Mouse (Mus musculus): Measurements from ENCODE around the gene Fnip1. TPM values are rescaled to one million over a fixed set of nuclear protein-coding genes. Genes with fewer than 3 reads are reported as not detected.
A peak's percentile ranks its signal among the peaks of the same experiment; 100 is the strongest.
"Not testable (repeated sequence)": the region's sequence is repeated elsewhere in the genome, so short reads cannot be mapped to it uniquely, and the experiment has no call there.

The Fnip1 gene
- total RNA-seq (2018; cell fraction: chromatin; rRNA removed) = 100 to 1,000 TPM in 25 of 26 experiments, 10 to 100 TPM in 1; 86.1 to 288 (median 213) TPM
- 10 to 100 TPM; 34.3 to 84.4 (median 63.4) TPM for total RNA-seq (2018; cell fraction: cytosol; rRNA removed)
- 100 to 1,000 TPM in 23 of 26 experiments, 10 to 100 TPM in 3; 91.1 to 256 (median 157) TPM for total RNA-seq (2018; cell fraction: nucleus; rRNA removed)
- polyA plus RNA-seq (2018) = 28.9 to 48.8 TPM (median 35.3 TPM) in 3 replicates

DNA sequence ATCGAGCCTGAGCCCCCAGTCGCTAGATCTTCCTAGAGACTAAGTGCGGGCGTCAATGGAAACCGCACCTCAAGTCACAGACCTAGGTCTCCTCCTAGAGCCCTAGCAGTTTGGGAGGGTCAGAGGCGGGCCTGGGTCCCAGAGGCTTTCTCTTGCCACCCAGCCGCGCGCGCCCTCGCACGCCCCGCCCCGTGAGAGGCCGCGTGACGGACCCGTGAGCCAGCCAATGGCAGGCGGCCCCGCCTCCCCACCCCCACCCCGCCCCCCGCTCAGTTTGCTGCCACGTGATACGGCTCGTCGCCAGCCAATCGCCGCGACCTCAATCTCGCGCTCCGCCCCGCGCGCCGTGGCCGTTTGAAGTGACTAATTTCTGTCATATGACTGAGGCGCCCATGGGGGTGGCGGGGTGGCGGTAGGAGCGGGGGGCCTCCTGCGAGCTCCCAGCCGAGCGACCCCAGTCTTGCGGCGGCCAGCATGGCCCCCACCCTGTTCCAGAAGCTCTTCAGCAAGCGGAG lies at the start of gene Fnip1:
Gene Fnip1, plus strand, starts transcription at position 377 of the 515 bp plus-strand sequence.
- Histone ChIP-seq H3K36me3 (ENCODE audit: inconsistent target) (no peaks in the 10 kb centered on the region), H3K27ac (peak within 1 kb of the TSS; percentile 87), H3K79me2 (ENCODE audit: inconsistent target) (peaks cover 45% of the 10 kb centered on the region), H3K4me3 (ENCODE audit: inconsistent target) (peak within 1 kb of the TSS; percentile 84)
- WGBS (ENCODE audit: missing documents) = 0% methylated on average over 29 of the region's 47 CpGs

DNA sequence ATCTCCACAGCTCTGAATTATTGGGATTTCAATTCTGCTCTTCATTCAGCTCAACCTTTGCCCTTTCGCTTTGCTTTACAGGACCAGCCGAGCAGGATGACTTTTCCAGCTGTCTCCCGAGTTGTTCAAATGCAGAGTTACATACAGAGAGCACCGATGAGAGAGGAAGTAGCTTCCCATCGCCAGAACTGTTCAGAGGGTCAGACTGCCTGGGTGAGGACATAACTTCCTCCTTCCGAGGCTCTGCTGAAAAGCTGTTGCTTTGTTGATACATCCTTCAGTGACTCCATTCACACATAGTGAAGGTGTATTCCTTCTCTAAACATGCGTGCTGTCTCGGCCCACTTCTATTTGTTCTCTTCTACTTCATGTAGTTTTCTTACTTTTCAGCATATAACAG lies 47.6 kb upstream of the Fnip1 start:
- Histone ChIP-seq H3K4me3 (ENCODE audit: inconsistent target) (no peak overlapping the region), H3K36me3 (ENCODE audit: inconsistent target) (no peaks in the 10 kb centered on the region), H3K79me2 (ENCODE audit: inconsistent target) (no peaks in the 10 kb centered on the region), H3K27ac (no peak overlapping the region)
- 23% methylated on average over 8 of the region's 8 CpGs for WGBS (ENCODE audit: missing documents)

DNA sequence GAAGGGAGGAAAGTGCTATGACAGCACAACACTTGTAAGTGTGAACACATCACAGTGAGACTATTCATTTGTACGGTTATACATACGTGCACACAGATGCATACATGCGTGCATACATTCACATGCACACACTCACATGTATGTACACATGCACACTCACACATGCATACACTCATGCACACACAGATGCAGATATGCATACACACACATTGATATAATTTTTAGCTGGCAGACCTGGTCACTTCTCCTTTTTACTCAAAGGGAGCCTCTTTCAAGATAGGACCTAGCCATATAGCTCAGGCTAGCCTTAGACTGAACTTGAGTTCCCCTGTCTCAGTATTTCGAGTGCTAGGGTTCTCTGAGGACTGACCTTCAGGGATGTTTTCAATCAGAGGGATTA lies 46.7 kb upstream of the Fnip1 start:
- no peaks in the 10 kb centered on the region for H3K79me2 ChIP-seq (ENCODE audit: inconsistent target)
- H3K4me3 ChIP-seq (ENCODE audit: inconsistent target) = no peak overlapping the region
- 92% methylated on average over 4 of the region's 4 CpGs for WGBS (ENCODE audit: missing documents)

GRCm38 (mm10) chr11:54396686-54397085 lies 41.3 kb upstream of the Fnip1 start:
- no peaks in the 10 kb centered on the region for H3K36me3 ChIP-seq (ENCODE audit: inconsistent target)
- no peak overlapping the region for H3K27ac ChIP-seq
- H3K4me3 ChIP-seq (ENCODE audit: inconsistent target) = no peak overlapping the region
- no peaks in the 10 kb centered on the region for H3K79me2 ChIP-seq (ENCODE audit: inconsistent target)
- 70% methylated on average over 1 of the region's 1 CpGs for WGBS (ENCODE audit: missing documents)

More for the DNA sequence above, 46.7 kb upstream of the Fnip1 start:
- Histone ChIP-seq H3K36me3 (ENCODE audit: inconsistent target) (no peaks in the 10 kb centered on the region), H3K27ac (no peak overlapping the region)

GRCm38 (mm10) chr11:54398058-54398457 lies 39.9 kb upstream of the Fnip1 start:
- H3K27ac ChIP-seq = no peak overlapping the region
- no peaks in the 10 kb centered on the region for H3K36me3 ChIP-seq (ENCODE audit: inconsistent target)
- no peak overlapping the region for H3K4me3 ChIP-seq (ENCODE audit: inconsistent target)
- WGBS (ENCODE audit: missing documents) = 96% methylated on average over 4 of the region's 4 CpGs
- H3K79me2 ChIP-seq (ENCODE audit: inconsistent target) = no peaks in the 10 kb centered on the region

- not testable (repeated sequence) for H3K79me2 ChIP-seq (ENCODE audit: inconsistent target); H3K4me3 ChIP-seq (ENCODE audit: inconsistent target); H3K27ac ChIP-seq; H3K36me3 ChIP-seq (ENCODE audit: inconsistent target)
- 94% methylated on average over 20 of the region's 20 CpGs for WGBS (ENCODE audit: missing documents)
These were observed 37.2 kb upstream of the Fnip1 start for GRCm38 (mm10) chr11:54400803-54401202.

DNA sequence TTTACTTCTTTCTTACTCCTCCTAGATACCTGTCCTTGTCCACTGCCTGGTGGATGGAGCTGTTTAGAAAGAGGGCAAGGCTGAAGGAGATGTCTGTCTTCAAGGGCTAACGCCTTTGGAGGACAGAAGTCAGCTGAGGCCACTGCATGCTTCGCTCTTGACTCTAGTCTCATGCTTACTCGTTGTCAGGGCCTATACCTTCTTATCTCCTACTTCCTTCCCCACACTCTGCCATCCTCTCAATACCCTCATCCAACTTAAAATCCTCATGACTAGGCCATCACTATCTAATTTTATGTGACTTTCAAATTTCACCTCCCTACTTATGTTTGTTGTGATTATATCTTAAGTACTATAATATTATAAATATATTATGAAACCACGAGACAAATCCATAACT lies 33.1 kb upstream of the Fnip1 start:
- no peaks in the 10 kb centered on the region for H3K36me3 ChIP-seq (ENCODE audit: inconsistent target)
- 86% methylated on average over 4 of the region's 4 CpGs for WGBS (ENCODE audit: missing documents)
- H3K79me2 ChIP-seq (ENCODE audit: inconsistent target) = no peaks in the 10 kb centered on the region
- no peak overlapping the region for H3K27ac ChIP-seq
- H3K4me3 ChIP-seq (ENCODE audit: inconsistent target) = no peak overlapping the region

DNA sequence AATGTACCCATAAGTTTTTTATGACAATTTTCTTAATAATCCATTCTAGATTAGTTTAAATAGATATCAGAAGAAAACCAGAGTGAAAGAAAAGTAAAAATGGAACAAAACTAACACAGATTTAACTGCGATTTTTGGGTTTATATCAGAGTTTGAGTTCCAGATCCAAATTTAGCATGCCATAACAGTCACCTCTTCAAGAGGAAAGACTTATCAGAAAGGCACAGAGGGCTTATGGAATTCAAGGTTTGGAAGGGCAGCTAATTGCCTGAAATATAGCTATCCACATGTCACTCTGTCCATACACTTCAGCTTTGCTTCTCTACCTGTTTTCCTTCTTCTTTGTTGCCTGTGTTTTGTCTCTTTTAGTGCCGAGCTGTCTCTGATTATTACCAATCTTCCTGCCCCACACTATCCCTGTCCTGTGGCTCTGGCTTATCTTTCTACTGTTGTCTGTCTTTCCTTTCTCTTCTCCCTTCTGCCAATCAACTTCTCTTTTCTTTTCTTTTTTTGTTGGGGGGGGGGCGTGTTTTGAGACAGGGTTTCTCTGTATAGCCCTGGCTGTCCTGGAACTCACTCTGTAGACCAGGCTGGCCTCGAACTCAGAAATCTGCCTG lies 31.0 kb upstream of the Fnip1 start:
- 94% methylated on average over 3 of the region's 4 CpGs for WGBS (ENCODE audit: missing documents)
- Histone ChIP-seq H3K79me2 (ENCODE audit: inconsistent target) (no peaks in the 10 kb centered on the region), H3K4me3 (ENCODE audit: inconsistent target) (no peak overlapping the region), H3K27ac (no peak overlapping the region), H3K36me3 (ENCODE audit: inconsistent target) (no peaks in the 10 kb centered on the region)

- Histone ChIP-seq H3K4me3 (ENCODE audit: inconsistent target) (no peak overlapping the region), H3K36me3 (ENCODE audit: inconsistent target) (no peaks in the 10 kb centered on the region), H3K79me2 (ENCODE audit: inconsistent target) (no peaks in the 10 kb centered on the region), H3K27ac (no peak overlapping the region)
These were observed 27.4 kb upstream of the Fnip1 start for GRCm38 (mm10) chr11:54410612-54411011.

DNA sequence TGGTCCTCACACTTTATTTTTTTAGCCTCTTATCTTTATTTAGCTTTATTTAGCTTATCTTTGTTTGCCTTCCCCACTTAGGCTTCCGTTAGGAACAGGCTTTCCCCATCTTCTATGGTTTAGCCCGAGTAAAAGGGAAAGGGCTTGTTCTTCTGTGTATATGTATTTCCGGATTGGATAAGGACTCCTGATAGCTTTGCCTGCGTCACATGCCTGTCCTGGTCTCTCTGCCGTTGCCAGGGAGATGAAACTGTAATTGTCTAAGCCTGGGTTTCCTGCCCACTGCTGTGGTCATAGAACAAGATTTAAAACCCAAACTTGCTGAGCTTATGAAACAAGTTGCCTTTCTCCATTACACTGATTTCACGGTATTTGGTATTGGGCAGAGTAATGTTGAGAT lies 25.0 kb upstream of the Fnip1 start:
- Histone ChIP-seq H3K4me3 (ENCODE audit: inconsistent target) (no peak overlapping the region), H3K79me2 (ENCODE audit: inconsistent target) (no peaks in the 10 kb centered on the region), H3K27ac (no peak overlapping the region), H3K36me3 (ENCODE audit: inconsistent target) (no peaks in the 10 kb centered on the region)
- 25% methylated on average over 6 of the region's 6 CpGs for WGBS (ENCODE audit: missing documents)

GRCm38 (mm10) chr11:54423007-54423406 lies 15.0 kb upstream of the Fnip1 start:
- Histone ChIP-seq H3K36me3 (ENCODE audit: inconsistent target) (no peaks in the 10 kb centered on the region), H3K79me2 (ENCODE audit: inconsistent target) (no peaks in the 10 kb centered on the region), H3K27ac (no peak overlapping the region), H3K4me3 (ENCODE audit: inconsistent target) (no peak overlapping the region)
- WGBS (ENCODE audit: missing documents) = 89% methylated on average over 4 of the region's 4 CpGs

GRCm38 (mm10) chr11:54426267-54426666 lies 11.7 kb upstream of the Fnip1 start:
- Histone ChIP-seq H3K27ac (no peak overlapping the region), H3K4me3 (ENCODE audit: inconsistent target) (no peak overlapping the region), H3K79me2 (ENCODE audit: inconsistent target) (no peaks in the 10 kb centered on the region), H3K36me3 (ENCODE audit: inconsistent target) (no peaks in the 10 kb centered on the region)
- WGBS (ENCODE audit: missing documents) = 74% methylated on average over 5 of the region's 5 CpGs

DNA sequence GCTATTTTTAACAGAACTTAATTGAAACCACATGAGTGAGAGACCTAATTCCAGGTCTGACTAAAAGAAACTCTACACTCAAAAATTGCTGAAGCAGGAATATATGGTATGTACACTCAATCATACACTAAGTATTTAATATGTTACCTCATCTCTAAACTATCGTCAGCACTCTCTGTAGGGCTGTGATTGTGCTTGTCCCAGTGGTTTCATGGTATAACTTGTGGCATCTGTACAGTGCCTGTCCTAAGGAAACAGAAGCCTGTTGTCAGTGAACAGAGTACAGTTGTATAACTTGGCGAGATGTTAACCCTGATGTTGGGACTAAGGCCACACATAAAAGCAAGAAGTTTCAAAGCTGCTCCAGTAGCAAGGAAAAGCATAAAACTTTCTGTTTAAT lies 10.9 kb upstream of the Fnip1 start:
- no peaks in the 10 kb centered on the region for H3K79me2 ChIP-seq (ENCODE audit: inconsistent target)
- no peak overlapping the region for H3K4me3 ChIP-seq (ENCODE audit: inconsistent target)
- no peak overlapping the region for H3K27ac ChIP-seq
- H3K36me3 ChIP-seq (ENCODE audit: inconsistent target) = no peaks in the 10 kb centered on the region
- 83% methylated on average over 2 of the region's 2 CpGs for WGBS (ENCODE audit: missing documents)

DNA sequence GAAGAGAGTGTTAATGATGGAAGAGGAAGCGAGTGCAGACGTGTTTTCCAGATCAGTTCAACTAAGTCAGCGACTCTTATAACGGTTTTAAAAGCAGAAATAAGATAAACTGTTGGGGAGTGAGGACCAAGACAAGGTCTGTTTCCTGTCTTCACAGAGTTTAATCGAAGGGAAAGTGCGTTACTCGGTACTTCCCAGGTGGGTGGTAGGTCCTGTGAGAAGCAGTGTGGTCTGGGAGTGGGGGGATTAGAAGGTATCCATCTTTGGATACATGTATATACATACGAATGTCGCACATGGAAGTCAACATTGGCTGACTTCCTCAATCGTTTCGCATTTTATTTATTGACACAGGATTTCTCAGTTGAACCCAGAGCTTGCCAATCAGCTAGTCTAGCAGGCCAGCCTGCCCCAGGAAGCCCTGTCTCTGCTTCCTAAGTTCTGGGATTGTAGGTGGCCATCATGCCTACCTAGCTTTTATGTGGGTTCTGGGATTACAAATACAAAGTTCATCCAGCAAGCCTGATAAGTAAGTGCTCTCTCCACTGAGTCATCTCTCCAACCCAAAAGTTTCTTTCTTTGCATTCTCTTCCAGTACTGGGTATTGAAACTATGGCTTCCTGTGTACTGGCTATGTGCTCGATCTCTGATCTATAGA lies 10.2 kb upstream of the Fnip1 start:
- Histone ChIP-seq H3K4me3 (ENCODE audit: inconsistent target) (no peak overlapping the region), H3K79me2 (ENCODE audit: inconsistent target) (no peaks in the 10 kb centered on the region), H3K36me3 (ENCODE audit: inconsistent target) (no peaks in the 10 kb centered on the region), H3K27ac (peak overlapping the region; percentile 34)
- WGBS (ENCODE audit: missing documents) = 31% methylated on average over 12 of the region's 12 CpGs

GRCm38 (mm10) chr11:54429224-54429623 lies 8.8 kb upstream of the Fnip1 start:
- Histone ChIP-seq H3K4me3 (ENCODE audit: inconsistent target) (no peak overlapping the region), H3K36me3 (ENCODE audit: inconsistent target) (no peaks in the 10 kb centered on the region), H3K79me2 (ENCODE audit: inconsistent target) (no peaks in the 10 kb centered on the region), H3K27ac (no peak overlapping the region)
- 60% methylated on average over 2 of the region's 2 CpGs for WGBS (ENCODE audit: missing documents)

All from macrophage (primary cell).